Mouse (Mus musculus) liver (tissue): ENCODE measurements around the gene Lman2.

Source experiments
- DNase-seq: peaks from one replicate; pipeline ENCODE4 v3.0.0-alpha.2; 2020; ENCODE audit warnings: mixed read lengths

The Lman2 gene

DNA sequence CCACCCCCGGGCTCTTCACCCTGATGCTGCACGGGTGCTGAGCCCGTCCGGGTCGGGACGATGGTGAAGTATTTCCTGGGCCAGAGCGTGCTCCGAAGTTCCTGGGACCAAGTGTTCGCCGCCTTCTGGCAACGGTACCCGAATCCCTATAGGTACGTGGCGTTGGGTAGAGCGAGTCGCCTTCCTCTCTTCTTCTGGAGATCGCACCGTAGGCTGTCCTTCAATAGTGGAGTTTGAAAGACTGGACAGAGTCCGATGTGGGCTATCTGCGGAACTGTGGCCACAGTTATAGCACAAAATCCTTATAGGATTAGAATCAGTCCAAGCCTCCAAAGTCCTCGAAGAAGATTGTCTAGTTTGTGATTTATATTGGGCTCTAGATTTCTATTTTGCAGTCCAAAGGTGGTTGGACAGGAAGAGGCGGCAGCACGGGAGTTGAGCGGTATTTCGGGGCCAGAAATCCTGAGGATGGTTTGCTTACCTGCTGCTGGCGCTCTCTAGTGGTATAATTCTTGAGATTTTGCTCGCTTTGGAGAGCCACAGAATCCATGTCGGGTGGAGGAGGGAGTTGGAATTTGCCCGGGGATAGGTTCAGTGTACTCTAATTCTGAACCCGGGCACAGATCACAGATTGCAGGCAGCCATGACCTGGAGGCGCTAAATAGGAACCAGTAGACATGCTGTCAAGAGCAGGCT is 40.3 kb downstream of the Lman2 start:
- peak; percentile 47 for DNase-seq

DNA sequence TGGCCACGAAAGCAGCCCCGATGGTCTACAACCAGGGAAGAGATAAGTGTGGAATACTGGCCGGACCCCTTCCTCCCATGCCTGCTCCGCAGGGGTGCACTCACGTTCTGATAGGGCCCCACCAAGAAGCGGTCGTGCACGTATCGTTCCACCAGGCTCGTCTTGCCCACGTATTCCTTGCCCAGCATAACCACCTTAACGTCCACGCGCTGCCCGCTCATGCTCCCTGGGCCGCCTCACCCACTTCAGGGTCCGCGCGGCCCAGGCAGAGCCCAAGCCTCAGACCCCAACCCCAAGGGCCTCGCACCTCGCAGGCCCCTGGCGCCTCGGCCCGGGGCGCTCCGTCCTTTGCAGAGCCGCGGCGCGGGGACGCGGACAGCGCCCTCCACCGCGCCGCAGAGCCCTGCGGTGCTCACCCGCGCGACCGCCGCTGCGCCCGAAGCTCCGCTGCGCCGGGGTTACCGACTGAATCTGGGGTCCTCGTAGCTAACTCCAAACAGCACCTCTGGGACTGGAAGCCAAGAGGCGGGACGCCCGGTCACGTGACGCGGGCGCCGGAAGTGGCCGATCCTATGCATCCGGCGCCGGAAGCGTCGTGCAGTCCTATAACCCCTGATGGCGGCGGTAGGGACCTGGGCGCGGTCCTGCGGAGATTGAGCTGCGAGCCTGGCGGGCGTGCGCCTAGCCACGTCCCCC is 41.0 kb downstream of the Lman2 start, which contains the start of gene Rab24:
Rab24 (minus strand) TSS at position 513 of the 696 bp plus-strand sequence.
- DNase-seq: peak; percentile 91

DNA sequence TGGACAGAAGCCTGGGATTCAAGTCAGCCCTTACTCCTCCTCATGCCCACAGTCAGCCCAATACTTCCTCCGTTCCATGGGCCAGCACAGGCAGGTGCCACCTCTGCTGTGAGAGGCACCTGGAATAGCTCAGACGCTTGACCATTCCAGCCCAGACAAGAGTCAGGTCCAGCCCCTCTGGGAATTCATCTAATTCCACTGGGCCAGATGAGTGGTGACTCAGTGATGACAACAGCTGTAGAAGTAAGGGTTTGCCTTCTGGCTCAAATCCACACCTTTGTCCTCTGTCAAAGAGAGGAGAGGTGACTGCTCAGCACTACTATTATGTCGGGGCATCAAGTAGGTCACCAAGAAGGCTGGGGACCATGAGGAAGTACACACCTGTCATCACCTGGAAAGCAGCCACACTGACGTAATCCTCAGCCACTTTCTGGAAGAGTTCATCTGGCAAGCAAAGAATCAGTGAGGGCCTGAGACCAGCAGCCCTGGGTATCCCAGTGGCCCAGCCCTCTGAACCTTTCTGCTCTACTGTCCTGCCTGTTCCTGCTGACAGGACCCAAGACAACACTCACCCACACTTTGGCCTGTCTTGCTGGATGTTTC is 42.6 kb downstream of the Lman2 start, which contains the start of gene Prelid1:
Prelid1 (plus strand) TSS at position 570 of the 603 bp plus-strand sequence.
- no peak for DNase-seq

DNA sequence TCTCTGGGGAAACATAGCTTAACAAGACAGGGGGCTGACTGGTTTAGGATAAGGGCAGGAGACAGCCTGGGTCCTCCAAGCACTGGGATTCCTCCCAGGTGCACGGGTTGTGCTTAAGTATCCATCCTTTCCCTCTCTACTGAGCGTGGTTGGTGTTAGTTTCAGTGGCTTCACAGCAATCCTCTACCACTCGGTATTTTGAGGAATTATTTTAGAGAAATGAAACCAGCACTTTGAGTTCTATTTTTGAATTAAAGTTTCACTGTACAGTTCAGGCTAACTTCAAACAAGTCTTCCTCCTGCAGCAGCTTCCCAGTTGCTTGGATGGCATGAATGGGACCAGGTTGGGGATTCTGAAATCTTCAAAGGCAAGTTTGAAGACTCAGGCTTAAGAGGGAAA is 44.2 kb downstream of the Lman2 start:
- no peak for DNase-seq

DNA sequence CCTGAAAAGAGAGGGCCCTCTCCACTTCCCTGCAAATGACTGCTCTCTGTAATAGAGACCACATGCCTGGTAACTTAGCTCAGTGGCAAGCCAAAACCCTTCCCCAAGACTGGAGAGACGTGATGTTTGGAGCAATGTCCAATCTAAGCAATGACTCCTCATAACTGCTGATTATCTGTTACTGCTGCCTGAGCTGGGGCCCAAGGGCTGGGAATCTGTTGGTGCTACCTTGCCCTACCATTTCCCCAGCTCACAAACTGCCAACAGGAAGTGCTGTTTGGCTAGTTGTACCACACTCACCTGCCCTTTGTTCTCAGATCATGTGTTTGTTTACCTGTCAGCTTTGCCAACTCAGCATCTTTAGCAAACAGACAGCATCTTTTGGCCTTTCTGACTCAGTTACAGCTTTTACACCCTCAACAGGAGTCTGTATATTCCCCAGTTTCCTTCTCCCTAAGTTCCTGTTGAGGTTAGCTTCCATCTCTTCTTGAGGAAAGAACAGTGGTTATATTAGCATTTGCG is 47.6 kb downstream of the Lman2 start:
- DNase-seq: no peak

DNA sequence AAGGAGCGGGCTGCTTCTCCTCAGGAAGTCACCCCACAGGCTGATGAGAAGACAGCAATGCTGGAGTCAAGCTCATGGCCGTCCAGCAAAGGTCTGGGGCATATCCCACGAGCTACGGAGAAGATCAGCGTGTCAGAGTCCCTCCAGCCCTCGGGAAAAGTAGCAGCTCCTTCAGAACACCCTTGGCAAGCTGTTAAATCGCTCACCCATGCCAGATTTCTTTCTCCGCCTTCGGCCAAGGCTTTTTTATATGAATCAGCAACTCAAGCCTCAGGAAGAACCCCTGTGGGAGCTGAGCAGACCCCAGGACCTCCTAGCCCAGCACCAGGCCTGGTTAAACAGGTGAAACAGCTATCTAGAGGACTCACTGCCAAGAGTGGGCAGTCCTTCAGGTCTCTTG is 49.5 kb downstream of the Lman2 start:
- no peak for DNase-seq

DNA sequence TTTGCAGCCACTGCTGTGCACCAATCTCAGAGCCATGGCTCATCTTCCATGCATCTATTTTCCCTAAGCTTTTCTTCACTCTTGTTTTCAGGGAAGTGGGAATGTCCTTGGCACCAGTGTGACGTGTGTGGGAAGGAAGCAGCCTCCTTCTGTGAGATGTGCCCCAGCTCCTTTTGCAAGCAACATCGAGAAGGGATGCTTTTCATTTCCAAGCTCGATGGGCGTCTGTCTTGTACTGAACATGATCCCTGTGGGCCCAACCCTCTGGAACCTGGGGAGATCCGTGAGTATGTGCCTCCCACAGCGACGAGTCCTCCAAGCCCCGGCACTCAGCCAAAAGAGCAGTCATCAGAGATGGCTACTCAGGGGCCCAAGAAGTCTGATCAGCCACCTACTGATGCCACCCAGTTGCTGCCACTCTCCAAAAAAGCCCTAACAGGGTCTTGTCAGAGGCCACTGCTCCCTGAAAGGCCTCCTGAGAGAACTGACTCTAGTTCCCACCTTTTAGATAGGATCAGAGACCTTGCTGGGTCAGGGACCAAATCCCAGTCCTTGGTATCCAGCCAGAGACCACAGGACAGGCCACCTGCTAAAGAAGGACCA is 50.5 kb downstream of the Lman2 start:
- DNase-seq: no peak

DNA sequence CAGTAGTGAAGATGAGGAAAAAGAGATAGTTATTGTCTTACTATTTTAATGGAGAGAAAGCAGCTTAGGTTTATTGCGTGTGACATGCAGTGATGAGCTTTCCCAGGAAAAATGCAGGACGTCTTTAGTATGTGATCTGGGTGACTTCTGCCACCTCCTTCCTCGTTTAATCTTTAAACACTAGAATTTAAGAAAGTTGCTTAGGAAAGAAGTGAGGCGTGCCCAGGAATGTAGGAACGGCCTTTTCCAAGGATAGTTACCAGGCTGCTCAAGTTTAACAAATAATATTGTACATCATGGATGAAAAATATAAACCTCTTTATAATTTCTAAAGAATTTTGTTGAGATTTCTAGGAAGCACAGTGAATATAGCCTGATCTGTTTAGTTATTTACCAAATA is 61.7 kb downstream of the Lman2 start:
- DNase-seq: no peak

DNA sequence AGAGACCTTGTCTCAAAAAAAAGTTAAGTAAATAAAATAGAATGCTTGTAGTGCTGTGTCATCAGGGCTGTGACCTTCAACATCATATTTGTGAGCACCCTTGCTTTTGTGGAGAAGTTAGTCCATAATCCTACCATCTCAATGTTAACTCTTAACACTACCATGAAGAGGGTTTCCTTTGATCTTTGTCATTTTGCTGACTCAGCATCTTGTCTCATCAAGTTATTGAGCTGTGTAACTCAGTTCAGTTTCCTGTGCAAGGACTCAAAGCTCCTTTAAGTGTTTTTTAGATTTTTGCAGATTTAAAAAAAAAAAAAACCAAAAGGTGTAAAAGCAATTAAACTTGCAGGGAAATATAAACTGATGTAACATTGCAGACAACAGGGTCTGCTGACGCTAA is 65.8 kb downstream of the Lman2 start:
- DNase-seq: no peak
